Mouse (Mus musculus): ENCODE measurements around the gene Nptxr. TPM values are rescaled to one million over a fixed set of nuclear protein-coding genes. Genes with fewer than 3 reads are reported as not detected.

Nptxr gene
- total RNA-seq, 2 experiments from 2014 or later, result 0.46 to 1.0 TPM

DNA sequence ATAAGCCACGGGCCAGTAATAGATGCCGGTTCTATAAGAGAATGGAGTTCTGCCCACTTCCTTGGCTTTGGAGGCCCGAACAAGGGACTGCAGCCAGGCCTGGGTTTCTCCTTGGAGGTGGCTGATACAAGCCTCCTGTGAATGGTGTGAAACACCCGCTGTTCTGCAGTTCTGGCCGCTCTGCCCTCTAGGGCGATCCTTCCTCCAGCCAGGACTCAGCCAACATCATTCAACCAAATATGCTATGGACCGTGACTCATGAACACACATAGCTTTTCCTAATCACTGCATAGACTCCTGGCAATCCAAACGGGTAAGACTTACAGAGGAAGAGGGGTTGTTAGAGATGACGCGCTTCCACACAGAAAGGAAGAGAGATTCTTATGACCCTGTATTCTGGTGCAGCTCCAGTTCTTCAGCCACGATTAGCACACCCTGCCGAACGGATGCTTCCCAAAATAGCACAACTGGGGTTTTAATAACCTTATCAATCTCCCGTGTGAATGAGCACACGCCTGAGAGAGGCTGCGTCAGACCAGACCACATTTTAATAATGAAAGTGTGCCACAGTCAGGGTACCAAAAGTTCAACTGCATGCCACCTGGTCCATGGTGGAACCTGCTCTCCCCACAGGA lies 37.1 kb downstream of the Nptxr start:
- Histone ChIP-seq H3K27ac (no peak overlapping the region), H3K4me3 (no peak overlapping the region)
- intact Hi-C loops (cut with DNase I), result no loop called here
- no peak for TF ChIP-seq CTCF (IDR thresholded peaks at IDR 0.05)
- no peak for DNase-seq

DNA sequence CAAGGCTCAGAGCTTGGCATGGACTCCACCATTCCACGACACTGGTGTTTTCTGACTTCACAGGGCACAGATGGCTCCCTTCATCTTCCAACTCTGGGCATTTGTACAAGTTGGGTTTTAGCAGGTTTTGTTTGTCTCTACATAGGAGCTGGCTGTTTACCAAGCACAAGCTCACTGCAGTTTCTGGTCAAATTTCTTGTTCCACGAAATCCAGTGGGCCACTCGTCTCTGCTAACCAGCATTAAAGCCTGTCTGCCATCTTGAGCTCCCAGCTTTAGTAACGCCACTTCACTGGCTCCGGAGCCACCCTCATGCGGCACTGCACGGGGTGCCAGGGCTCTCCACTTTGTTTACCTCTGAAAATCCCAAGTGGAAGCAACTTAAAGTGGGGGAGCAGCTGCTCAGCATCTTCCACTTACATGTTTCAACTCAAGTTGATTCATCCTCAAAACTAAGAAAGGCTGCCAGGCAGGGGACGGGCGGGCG lies 37.9 kb downstream of the Nptxr start:
- no peak for TF ChIP-seq CTCF (IDR thresholded peaks at IDR 0.05)
- Histone ChIP-seq H3K27ac (no peak overlapping the region), H3K4me3 (no peak overlapping the region)
- intact Hi-C loops (cut with DNase I), result no loop called here
- no peak for DNase-seq

DNA sequence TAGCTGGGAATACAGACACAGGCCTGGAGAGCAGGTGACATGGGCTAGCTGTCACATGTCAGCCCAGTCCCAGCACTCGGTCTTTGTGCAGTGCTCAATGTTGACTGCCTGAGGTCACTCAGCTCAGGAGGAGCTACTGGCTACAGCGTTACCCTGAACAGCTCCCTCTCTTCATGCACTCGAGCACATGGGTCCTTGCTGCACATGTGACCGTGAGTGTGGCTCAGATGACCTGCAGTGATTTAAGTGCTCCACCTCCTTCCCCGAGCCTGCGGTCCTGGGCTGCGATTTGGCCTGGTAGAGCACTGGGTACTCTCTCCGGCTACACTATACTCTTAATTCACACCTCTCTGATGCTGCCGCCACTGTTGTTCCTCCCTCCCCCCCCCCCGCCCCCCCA lies 38.4 kb downstream of the Nptxr start:
- Histone ChIP-seq H3K27ac (no peak overlapping the region), H3K4me3 (no peak overlapping the region)
- intact Hi-C loops (cut with DNase I), result no loop called here
- no peak for DNase-seq
- TF ChIP-seq CTCF (IDR thresholded peaks at IDR 0.05), result no peak

DNA sequence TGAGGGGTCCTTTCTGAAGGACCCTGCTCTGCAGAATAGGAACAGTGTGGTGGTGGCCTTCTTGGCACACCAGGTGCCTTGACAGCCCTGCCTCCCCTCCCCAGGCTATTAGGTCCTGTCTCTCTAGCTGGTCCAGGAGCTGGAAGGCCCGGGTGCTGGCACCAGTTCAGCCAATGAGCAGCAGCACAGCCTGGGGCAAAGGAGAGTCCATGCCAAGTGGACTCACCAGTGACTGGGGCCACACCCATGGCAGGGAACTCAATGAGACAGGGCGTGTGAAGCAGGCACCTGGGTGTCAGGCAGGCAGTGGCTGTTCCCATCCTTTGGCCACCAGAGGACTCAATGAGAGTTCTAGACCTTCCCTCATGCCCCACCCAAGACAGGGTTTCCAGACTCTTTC lies 39.2 kb downstream of the Nptxr start:
- no peak for DNase-seq
- intact Hi-C loops (cut with DNase I), result no loop called here
- TF ChIP-seq CTCF (IDR thresholded peaks at IDR 0.05), result no peak
- Histone ChIP-seq H3K27ac (no peak overlapping the region; the same call in 1 of the 2 replicates), H3K4me3 (no peak overlapping the region)

DNA sequence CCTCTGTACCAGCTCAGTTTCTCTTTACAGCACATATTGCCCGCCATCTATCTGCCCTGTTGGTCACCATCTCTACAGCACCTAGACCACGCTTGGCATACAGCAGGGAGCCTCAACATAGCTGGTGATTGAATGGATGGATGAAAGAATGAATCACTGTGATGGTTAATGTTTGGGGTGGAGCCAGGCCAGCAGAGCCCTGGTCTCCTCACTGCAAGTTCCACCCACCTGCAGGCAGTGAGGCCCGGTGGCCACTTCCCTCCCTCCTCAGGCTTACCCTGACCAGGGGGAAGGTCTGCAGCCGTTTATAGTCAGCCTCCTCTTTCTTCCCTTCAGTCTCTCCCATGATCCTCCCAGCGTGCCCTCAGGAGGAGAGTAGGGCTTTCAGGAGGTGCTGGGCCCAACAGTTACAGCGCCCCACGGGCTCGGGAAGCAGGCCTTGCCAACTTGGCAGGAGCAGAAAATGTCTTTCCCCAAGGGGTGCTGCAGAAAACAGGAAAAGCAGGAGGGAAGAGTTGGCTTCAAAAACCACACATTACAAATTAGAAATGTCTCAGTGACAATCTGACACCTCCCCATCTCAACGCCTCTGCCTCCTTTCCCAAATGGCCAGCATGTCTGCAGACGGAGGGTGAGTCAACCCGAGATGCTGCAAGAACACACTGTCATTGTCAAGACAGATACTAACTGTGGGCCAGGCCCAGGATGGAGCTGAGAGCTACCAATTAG lies 39.9 kb downstream of the Nptxr start:
- no peak overlapping the region for H3K4me3 ChIP-seq
- TF ChIP-seq CTCF (IDR thresholded peaks at IDR 0.05), result no peak
- no peak overlapping the region; the same call in 1 of the 2 replicates for H3K27ac ChIP-seq
- intact Hi-C loops (cut with DNase I), result no loop called here
- DNase-seq, result no peak

DNA sequence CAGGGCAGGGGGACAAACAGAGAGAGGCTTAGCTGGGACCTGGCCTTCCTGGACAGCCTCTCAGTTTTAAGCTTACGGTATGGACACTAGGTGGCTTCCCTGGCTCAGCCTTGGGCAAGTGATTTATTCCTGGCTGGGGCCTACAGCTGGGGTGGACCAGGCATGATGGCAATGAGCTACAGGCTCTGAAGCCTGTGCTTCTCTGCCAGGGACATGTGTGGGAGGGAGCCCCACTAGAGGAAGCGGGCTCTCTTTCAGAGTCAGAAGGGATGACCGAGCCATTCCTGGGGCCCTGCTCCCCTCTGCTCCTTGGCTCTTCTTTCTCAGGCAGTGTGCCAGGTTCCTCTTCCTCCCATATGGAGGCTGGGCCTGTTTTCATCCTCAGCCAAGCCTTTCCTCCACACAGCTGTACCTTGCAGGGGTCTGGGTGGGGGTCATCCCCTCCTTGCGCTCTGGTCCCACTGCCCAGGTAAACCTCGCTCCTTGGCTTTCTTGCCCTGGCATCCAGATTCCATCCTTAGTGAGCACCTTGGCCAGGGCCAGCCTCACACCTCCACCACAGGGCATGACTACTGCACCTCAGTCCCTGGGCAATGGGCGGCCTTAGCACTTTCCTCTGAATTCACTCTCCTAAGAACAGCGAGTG lies 40.8 kb downstream of the Nptxr start:
- intact Hi-C loops (cut with DNase I), result no loop called here
- DNase-seq, result no peak
- no peak for TF ChIP-seq CTCF (IDR thresholded peaks at IDR 0.05)
- Histone ChIP-seq H3K4me3 (no peak overlapping the region), H3K27ac (no peak overlapping the region)

DNA sequence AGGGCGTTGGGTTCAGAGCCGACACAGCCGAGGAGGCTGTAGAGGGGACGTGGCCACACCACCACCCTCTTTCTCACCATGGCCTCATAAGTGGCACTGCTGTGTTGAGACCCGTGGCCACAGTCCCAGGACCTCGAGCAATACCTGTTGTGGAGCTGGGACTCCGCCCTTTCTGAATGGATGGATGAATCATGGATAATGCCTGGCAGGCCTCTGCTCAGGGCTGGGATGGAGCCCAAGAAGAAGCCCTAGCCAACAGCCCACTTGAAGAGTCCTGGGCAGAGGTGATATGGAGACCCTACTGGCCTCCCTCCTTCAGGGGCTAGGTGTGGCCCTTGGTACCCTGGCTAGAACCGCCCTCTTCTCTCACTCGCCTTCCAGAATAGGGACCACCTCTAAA lies 41.6 kb downstream of the Nptxr start:
- Histone ChIP-seq H3K27ac (no peak overlapping the region), H3K4me3 (no peak overlapping the region)
- intact Hi-C loops (cut with DNase I), result no loop called here
- TF ChIP-seq CTCF (IDR thresholded peaks at IDR 0.05), result no peak
- DNase-seq, result no peak

DNA sequence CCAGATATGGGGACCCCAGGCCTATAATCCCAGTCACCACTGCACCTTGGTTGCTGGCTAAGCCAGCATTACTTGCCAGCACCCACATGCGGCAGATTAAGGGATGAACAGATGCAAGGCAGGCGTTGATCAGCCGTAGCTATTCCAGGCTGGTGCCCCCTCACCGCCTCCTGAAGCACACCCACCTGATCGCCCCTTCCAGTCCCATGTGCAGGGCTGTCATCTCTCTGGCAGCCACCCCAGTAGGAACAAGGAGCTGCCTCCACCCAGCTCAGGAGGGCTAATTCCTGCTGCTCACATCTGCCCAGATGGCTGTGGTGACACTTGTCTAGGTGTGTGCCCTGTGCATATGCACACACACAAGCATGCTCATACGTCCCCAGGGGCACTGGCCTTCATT lies 43.6 kb downstream of the Nptxr start:
- Histone ChIP-seq H3K4me3 (no peak overlapping the region), H3K27ac (no peak overlapping the region)
- DNase-seq, result no peak
- no peak for TF ChIP-seq CTCF (IDR thresholded peaks at IDR 0.05)
- intact Hi-C loops (cut with DNase I), result no loop called here

DNA sequence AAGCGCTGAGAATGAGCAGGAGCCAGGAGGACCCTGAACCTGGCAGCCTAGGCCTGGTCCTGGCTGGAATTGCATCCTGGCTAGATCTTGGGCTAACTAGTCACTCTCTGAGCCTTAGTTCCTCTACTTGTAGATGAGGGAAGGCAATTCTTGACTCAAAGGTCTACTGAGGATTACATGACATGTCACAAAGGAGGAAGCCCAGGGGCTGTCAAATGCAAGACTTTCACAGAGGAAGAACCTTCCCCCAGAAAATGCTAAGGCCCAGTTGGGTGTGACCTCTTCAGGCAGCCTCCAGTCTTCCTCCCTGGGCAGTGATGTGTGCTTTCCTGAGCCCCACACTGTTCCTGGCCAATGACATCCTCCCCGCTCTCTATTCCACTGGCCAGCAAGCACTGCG lies 47.4 kb downstream of the Nptxr start:
- H3K27ac ChIP-seq, result no peak overlapping the region
- no peak for TF ChIP-seq CTCF (IDR thresholded peaks at IDR 0.05)
- intact Hi-C loops (cut with DNase I), result loop anchor here (10.0 kb wide), 1 partner anchor 68 kb away; no protein-coding TSS in a partner anchor
- no peak for DNase-seq
- no peak overlapping the region for H3K4me3 ChIP-seq

DNA sequence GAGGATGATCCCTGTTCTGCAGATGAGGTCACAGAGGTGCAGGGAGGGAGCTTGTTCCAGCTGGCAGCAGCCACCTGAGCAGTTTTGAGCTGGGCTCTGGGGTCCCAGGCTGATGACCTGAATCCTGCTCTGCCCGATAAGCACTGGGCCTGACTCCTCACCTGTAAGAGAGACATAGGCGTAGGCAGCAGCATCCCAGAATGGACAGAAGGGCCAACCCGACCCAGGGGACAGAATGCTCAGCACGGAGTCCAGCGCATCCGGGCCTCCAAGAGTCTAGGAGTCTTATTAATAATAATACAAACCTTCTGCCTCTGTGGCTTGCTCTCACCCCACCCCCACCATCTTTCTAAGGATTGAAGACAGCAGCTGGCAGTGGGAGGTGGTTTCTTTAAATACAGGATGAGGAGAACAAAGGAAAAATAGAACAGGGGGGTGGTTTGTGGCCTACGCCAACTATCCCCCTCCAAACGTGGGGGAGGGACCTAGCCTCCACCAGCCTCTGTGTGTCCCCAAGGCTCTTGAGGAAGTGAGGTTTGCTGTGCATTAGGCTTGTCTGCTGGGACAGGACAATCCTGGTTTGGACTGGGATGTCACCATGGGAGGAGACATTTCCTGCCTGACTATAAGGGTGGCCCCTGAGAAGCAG lies 48.5 kb downstream of the Nptxr start:
- no peak for DNase-seq
- intact Hi-C loops (cut with DNase I), result loop anchor here (10.0 kb wide), 1 partner anchor 69 kb away; no protein-coding TSS in a partner anchor
- TF ChIP-seq CTCF (IDR thresholded peaks at IDR 0.05), result no peak
- no peak overlapping the region for H3K4me3 ChIP-seq
- no peak overlapping the region for H3K27ac ChIP-seq

DNA sequence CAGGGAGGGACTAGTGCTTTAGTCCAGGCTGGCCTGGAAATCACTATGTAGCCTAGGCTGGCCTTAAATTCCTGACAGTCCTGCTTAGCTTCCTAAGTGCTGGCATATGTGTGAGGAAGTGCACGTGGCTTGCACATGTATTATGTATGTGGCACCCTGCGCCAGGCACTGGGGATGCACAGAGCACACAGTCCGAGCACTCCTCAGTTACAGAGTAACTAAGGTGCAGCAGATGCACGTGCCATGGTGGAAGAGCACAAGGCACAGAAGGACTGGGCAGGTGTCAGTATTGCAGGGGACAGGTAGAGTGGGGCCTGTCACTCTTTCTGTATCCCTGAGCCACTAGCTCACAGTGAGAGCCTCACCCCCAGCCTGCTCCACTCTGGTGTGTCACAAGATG lies 49.4 kb downstream of the Nptxr start:
- no peak for DNase-seq
- no peak for TF ChIP-seq CTCF (IDR thresholded peaks at IDR 0.05)
- intact Hi-C loops (cut with DNase I), result loop anchor here (10.0 kb wide), 1 partner anchor 70 kb away; no protein-coding TSS in a partner anchor
- Histone ChIP-seq H3K4me3 (no peak overlapping the region), H3K27ac (no peak overlapping the region)

DNA sequence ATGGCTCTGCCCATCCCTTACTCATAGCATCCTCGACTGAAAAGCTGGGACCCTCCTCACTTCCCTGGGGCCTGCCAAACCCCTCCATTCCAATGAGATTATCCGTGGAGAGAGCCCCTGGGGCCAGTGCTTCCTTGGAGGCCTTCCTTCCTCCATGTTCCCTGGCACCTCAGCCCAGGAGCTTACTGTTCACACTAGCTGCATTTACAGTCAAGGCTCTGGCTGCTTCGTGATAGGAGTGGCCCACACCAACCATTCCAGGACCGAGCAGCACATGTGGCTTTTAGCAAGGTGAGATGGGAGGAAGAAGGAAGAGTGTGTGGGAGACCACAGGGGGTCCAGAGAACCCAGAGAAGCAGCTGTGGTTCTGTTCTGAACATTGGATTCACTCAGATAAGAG lies 50.7 kb downstream of the Nptxr start:
- DNase-seq, result no peak
- Histone ChIP-seq H3K4me3 (no peak overlapping the region), H3K27ac (no peak overlapping the region)
- TF ChIP-seq CTCF (IDR thresholded peaks at IDR 0.05), result no peak
- intact Hi-C loops (cut with DNase I), result loop anchor here (10.0 kb wide), 1 partner anchor 71 kb away; no protein-coding TSS in a partner anchor

DNA sequence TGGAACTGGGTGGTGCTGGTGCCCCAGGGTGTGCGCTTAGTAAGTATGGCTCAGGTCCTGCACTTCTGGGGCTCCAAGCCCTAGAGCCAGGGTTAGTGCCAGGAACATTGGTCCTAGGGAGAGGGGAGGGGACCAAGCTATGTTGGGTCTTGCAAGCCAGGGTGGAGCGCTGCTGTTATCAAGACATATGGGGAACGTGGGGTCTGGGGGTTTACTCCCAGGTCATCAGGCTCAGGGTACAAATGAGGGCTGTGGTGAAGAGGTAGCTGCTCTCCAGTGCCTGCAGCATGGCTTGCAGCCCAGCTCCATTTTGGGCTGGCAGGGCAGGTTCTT lies 51.2 kb downstream of the Nptxr start:
- no peak for DNase-seq
- no peak overlapping the region for H3K27ac ChIP-seq
- intact Hi-C loops (cut with DNase I), result loop anchor here (10.0 kb wide), 1 partner anchor 71 kb away; no protein-coding TSS in a partner anchor
- no peak for TF ChIP-seq CTCF (IDR thresholded peaks at IDR 0.05)
- no peak overlapping the region for H3K4me3 ChIP-seq
